Mouse (Mus musculus) CH12.LX (cell line): ENCODE measurements around the gene Bcl2l11. TPM values are rescaled to one million over a fixed set of nuclear protein-coding genes. Genes with fewer than 3 reads are reported as not detected.

ENCODE experiments used
- DNase-seq: peaks from one replicate; pipeline ENCODE4 v3.0.0-alpha.2; 2013; ENCODE audit errors: extremely low read depth
- H3K27ac ChIP-seq: 2 replicates; pipeline ENCODE4 v1.5.1; 2012; ENCODE audit warnings: low read depth, mild to moderate bottlenecking, control low read depth, moderate library complexity; ENCODE audit not compliant: insufficient read depth
- H3K27me3 ChIP-seq: replicated peaks from 2 replicates; pipeline ENCODE3; 2012; ENCODE audit warnings: inconsistent platforms
- H3K36me3 ChIP-seq, 2 experiments: replicated peaks in 1 of 2; 2 replicates each; pipeline versions ENCODE3 to v1.6.1; 2012; ENCODE audit warnings: inconsistent platforms in 1 of 2, low read length in 1 of 2, mild to moderate bottlenecking in 1 of 2, mixed read lengths in 1 of 2, moderate library complexity in 1 of 2; ENCODE audit not compliant: control insufficient read depth in 1 of 2, insufficient read depth in 1 of 2
- H3K4me1 ChIP-seq, 2 experiments: 2 replicates each; pipeline ENCODE4 v1.6.1; 2012; ENCODE audit warnings: inconsistent platforms in 1 of 2, moderate library complexity in 1 of 2; ENCODE audit not compliant: insufficient read depth in 2 of 2, control insufficient read depth in 1 of 2
- H3K4me2 ChIP-seq: 2 replicates; pipeline ENCODE4 v1.6.1; 2012; ENCODE audit warnings: low read depth, mild to moderate bottlenecking, control low read depth; ENCODE audit not compliant: poor library complexity, insufficient read depth, severe bottlenecking
- H3K4me3 ChIP-seq, 3 experiments: fragments of 150-350 bp in 1 of 3; sonication (generic) in 1 of 3; replicated peaks in 1 of 3; 2 replicates each; pipeline versions ENCODE3 to v1.5.1; 2011 to 2012; ENCODE audit warnings: low read depth in 2 of 3, low read length in 2 of 3, mild to moderate bottlenecking in 2 of 3, moderate library complexity in 2 of 3, control low read depth in 1 of 3, improper control_type of control experiment in 1 of 3, inconsistent platforms in 1 of 3, mixed read lengths in 1 of 3; ENCODE audit not compliant: poor library complexity in 1 of 3
- H3K79me2 ChIP-seq: replicated peaks from 2 replicates; pipeline ENCODE4 v1.6.1; 2012; ENCODE audit warnings: mild to moderate bottlenecking, moderate library complexity; ENCODE audit not compliant: control insufficient read depth, poor library complexity, insufficient read depth, severe bottlenecking; ENCODE audit errors: extremely low read depth
- H3K9ac ChIP-seq: 2 replicates; pipeline ENCODE4 v1.6.1; 2012; ENCODE audit warnings: low read depth, mild to moderate bottlenecking, control low read depth, moderate library complexity; ENCODE audit not compliant: insufficient read depth
- H3K9me3 ChIP-seq: replicated peaks from 2 replicates; pipeline ENCODE3; 2012; ENCODE audit warnings: low read length, inconsistent platforms, mixed read lengths
- BHLHE40 ChIP-seq: IDR thresholded peaks from 2 replicates; pipeline ENCODE4 v1.6.1; 2011; ENCODE audit warnings: mild to moderate bottlenecking, low read depth, low read length, improper control_type of control experiment
- CHD1 ChIP-seq: IDR thresholded peaks from 2 replicates; pipeline ENCODE4 v1.6.1; 2012; ENCODE audit warnings: low read depth, low read length, improper control_type of control experiment, inconsistent platforms
- CTCF ChIP-seq, 2 experiments: IDR thresholded peaks in 1 of 2; conservative IDR thresholded peaks in 1 of 2; 2 replicates each; pipeline ENCODE4 v1.5.1; 2011 to 2012; ENCODE audit warnings: low read depth in 2 of 2, low read length in 2 of 2, improper control_type of control experiment in 1 of 2, inconsistent platforms in 1 of 2, mild to moderate bottlenecking in 1 of 2, moderate library complexity in 1 of 2
- E2F4 ChIP-seq: IDR thresholded peaks from 2 replicates; pipeline ENCODE4 v1.6.1; 2011; ENCODE audit warnings: low read depth, low read length, improper control_type of control experiment; ENCODE audit not compliant: insufficient replicate concordance
- ELF1 ChIP-seq: IDR thresholded peaks from 2 replicates; pipeline ENCODE4 v1.6.1; 2014; ENCODE audit warnings: low read depth, mild to moderate bottlenecking, inconsistent platforms, low read length, improper control_type of control experiment
- EP300 ChIP-seq: IDR thresholded peaks from 2 replicates; pipeline ENCODE4 v1.6.1; 2011; ENCODE audit warnings: low read length, improper control_type of control experiment
- ETS1 ChIP-seq: conservative IDR thresholded peaks from 2 replicates; pipeline ENCODE4 v1.6.1; 2012; ENCODE audit warnings: low read depth, mild to moderate bottlenecking, inconsistent platforms, low read length, improper control_type of control experiment, moderate library complexity
- GABPA ChIP-seq: IDR thresholded peaks from 2 replicates; pipeline ENCODE4 v1.6.1; 2012; ENCODE audit warnings: low read depth, low read length, improper control_type of control experiment, inconsistent platforms; ENCODE audit not compliant: insufficient replicate concordance
- HCFC1 ChIP-seq: IDR thresholded peaks from 2 replicates; pipeline ENCODE4 v1.6.1; 2012; ENCODE audit warnings: low read depth, mild to moderate bottlenecking, inconsistent platforms, low read length, improper control_type of control experiment
- IRF4 ChIP-seq: IDR thresholded peaks from 2 replicates; pipeline ENCODE4 v1.6.1; 2014; ENCODE audit warnings: low read depth, mild to moderate bottlenecking, inconsistent platforms, low read length, improper control_type of control experiment
- JUN ChIP-seq: IDR thresholded peaks from 2 replicates; pipeline ENCODE4 v1.6.1; 2011; ENCODE audit warnings: low read depth, mild to moderate bottlenecking, low read length, improper control_type of control experiment, moderate library complexity; ENCODE audit not compliant: insufficient read depth
- JUND ChIP-seq: conservative IDR thresholded peaks from 2 replicates; pipeline ENCODE4 v1.6.1; 2011; ENCODE audit warnings: low read depth, low read length, improper control_type of control experiment
- MAFK ChIP-seq: IDR thresholded peaks from 2 replicates; pipeline ENCODE4 v1.6.1; 2011; ENCODE audit warnings: low read length, improper control_type of control experiment; ENCODE audit not compliant: insufficient replicate concordance
- MAX ChIP-seq: IDR thresholded peaks from 2 replicates; pipeline ENCODE4 v1.6.1; 2011; ENCODE audit warnings: low read length, improper control_type of control experiment
- MAZ ChIP-seq: IDR thresholded peaks from 2 replicates; pipeline ENCODE4 v1.6.1; 2012; ENCODE audit warnings: low read depth, mild to moderate bottlenecking, inconsistent platforms, low read length, improper control_type of control experiment, moderate library complexity
- MEF2A ChIP-seq: IDR thresholded peaks from 2 replicates; pipeline ENCODE4 v1.6.1; 2014; ENCODE audit warnings: low read depth, mild to moderate bottlenecking, inconsistent platforms, low read length, improper control_type of control experiment, borderline replicate concordance
- MXI1 ChIP-seq: IDR thresholded peaks from 2 replicates; pipeline ENCODE4 v1.6.1; 2011; ENCODE audit warnings: mild to moderate bottlenecking, low read depth, low read length, improper control_type of control experiment
- MYC ChIP-seq: IDR thresholded peaks from 2 replicates; pipeline ENCODE4 v1.6.1; 2011; ENCODE audit warnings: low read depth, mild to moderate bottlenecking, improper control_type of control experiment, low read length
- NELFE ChIP-seq: IDR thresholded peaks from 2 replicates; pipeline ENCODE4 v1.6.1; 2011; ENCODE audit warnings: low read depth, low read length, improper control_type of control experiment
- NRF1 ChIP-seq: IDR thresholded peaks from 2 replicates; pipeline ENCODE4 v1.6.1; 2014; ENCODE audit warnings: low read depth, mild to moderate bottlenecking, inconsistent platforms, low read length, improper control_type of control experiment, moderate library complexity
- PAX5 ChIP-seq: IDR thresholded peaks from 2 replicates; pipeline ENCODE4 v1.6.1; 2012; ENCODE audit warnings: low read length, inconsistent platforms, mixed read lengths
- POLR2A ChIP-seq: IDR thresholded peaks from 2 replicates; pipeline ENCODE4 v1.6.1; 2011; ENCODE audit warnings: low read depth, mild to moderate bottlenecking, improper control_type of control experiment, low read length
- POLR2AphosphoS2 ChIP-seq: IDR thresholded peaks from 2 replicates; pipeline ENCODE4 v1.6.1; 2011; ENCODE audit warnings: low read depth, low read length, improper control_type of control experiment
- RCOR1 ChIP-seq: conservative IDR thresholded peaks from 2 replicates; pipeline ENCODE4 v1.6.1; 2012; ENCODE audit warnings: low read depth, mild to moderate bottlenecking, inconsistent platforms, low read length, improper control_type of control experiment
- SMC3 ChIP-seq: IDR thresholded peaks from 2 replicates; pipeline ENCODE4 v1.6.1; 2011; ENCODE audit warnings: low read depth, low read length, improper control_type of control experiment
- TBP ChIP-seq: conservative IDR thresholded peaks from 2 replicates; pipeline ENCODE4 v1.6.1; 2011; ENCODE audit warnings: low read depth, low read length, improper control_type of control experiment
- TCF12 ChIP-seq: IDR thresholded peaks from 2 replicates; pipeline ENCODE4 v1.6.1; 2014; ENCODE audit warnings: low read depth, mild to moderate bottlenecking, inconsistent platforms, low read length, improper control_type of control experiment
- ZC3H11A ChIP-seq: IDR thresholded peaks from 2 replicates; pipeline ENCODE4 v1.6.1; 2012; ENCODE audit warnings: low read depth, mild to moderate bottlenecking, inconsistent platforms, low read length, improper control_type of control experiment
- ZKSCAN1 ChIP-seq: IDR thresholded peaks from 2 replicates; pipeline ENCODE4 v1.6.1; 2012; ENCODE audit warnings: low read depth, inconsistent platforms, low read length, improper control_type of control experiment, borderline replicate concordance
- ZNF384 ChIP-seq: IDR thresholded peaks from 2 replicates; pipeline ENCODE4 v1.6.1; 2012; ENCODE audit warnings: low read depth, low read length, improper control_type of control experiment, inconsistent platforms
- dilution Hi-C: fragments of 300-500 bp; cut with MboI; formaldehyde crosslinking; loops from 2 replicates; pipeline ENCODE4 v1.14.3; 2020; ENCODE audit warnings: low sequenced_read_pairs; ENCODE audit not compliant: extremely low pct_unique_long_range_greater_than_20kb, extremely low pct_ligation_motif_present
- in situ Hi-C: fragments of 300-500 bp; cut with MboI; formaldehyde crosslinking; loops from 3 replicates; pipeline ENCODE4 v1.14.3; 2019; ENCODE audit warnings: low sequenced_read_pairs, low pct_ligation_motif_present, low pct_unique_long_range_greater_than_20kb, mixed read lengths
- polyA plus RNA-seq: library from polyadenylated mRNA; unstranded; fragments of >175 nt; gene quantifications from 2 replicates; pipeline ENCODE4 v1.2.1, GENCODE M21; 2012; ENCODE audit warnings: low read depth; ENCODE audit not compliant: insufficient read length
- total RNA-seq, 2 experiments: library from RNA; depleted of rRNA; stranded (reverse); fragments of 300-350 nt in 1 of 2; fragments of >200 nt in 1 of 2; gene quantifications; 2 replicates each; pipeline ENCODE4 v1.2.3; 2012 to 2014

The Bcl2l11 gene
- total and polyA plus RNA-seq, 3 experiments = 7.8 to 24.6 (median 11.6) TPM

DNA sequence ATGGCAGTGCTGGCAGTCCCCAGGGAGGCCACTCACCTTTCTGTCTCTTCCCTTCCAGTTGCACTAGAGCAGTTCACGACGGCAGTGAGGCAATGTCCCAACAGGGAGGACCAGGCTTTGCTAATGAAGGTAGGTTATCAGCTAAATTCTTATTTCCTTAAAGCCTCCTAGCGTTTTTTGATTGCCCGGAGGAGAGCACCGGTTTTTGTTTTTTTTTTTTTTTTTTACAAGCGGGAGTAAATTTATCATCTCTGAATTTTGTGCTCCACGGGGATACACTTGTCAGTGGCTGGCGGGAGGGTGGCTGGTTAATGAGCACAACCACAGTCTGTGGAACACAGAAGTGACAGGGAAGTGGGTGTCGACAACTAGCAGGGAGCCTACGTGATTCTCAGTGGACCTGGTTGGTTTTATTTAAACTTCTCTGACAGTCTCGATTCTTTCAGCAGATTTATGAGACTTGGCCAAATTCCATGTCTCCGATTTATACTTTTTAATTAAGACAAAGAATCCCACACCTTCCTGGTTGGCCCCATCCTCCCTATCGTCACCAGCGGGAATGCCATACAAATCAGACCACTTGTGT, 39.4 kb upstream of the Bcl2l11 start:
- TF ChIP-seq ZC3H11A = no peak
- 0 out of 2 replicates have a peak, but pooled peaks have one; percentile 26 for TF ChIP-seq MYC
- no peak for TF ChIP-seq NRF1
- 0 out of 2 replicates have a peak, but pooled peaks have one; percentile 34 for TF ChIP-seq MAX
- no peak for DNase-seq
- Histone ChIP-seq H3K9me3 (peaks cover 14% of the 10 kb centered on the region), H3K36me3 (no peaks in the 10 kb centered on the region), H3K9ac (no peak overlapping the region), H3K4me2 (no peak overlapping the region), H3K27me3 (no peaks in the 10 kb centered on the region), H3K4me1 (peaks cover 27 to 67% of the 10 kb centered on the region in 2 experiments), H3K79me2 (no peaks in the 10 kb centered on the region), H3K27ac (no peak overlapping the region), H3K4me3 (no peak overlapping the region)
- in situ Hi-C loops = loop anchor here (25.0 kb wide), 1 partner anchor 199 kb away; no protein-coding TSS in a partner anchor
- dilution Hi-C loops = no loop called here

DNA sequence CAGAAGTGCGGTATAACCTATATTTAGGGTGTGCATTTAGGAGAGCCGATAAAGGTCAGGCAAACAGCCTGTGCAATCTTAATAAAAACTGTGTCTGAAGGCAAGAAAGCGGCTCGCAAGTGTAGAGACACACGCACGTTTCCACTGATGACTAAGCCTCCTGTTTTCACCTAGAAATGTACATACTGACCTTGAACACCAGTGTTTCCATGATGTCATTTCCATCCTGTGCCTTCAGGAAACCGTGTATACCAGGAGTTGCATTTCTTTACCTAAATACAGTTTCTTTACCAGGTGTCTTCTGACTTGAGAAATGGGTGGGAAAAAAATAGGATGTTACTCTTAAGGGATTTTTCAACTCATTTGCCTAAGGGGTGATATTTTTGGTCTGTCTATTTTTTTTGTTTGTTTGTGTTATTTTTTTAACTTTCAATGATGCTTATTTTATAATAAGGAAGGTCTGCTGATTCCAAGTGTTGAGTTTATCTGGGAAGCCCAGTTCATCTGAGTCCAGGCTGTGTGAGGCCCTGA, 38.8 kb upstream of the Bcl2l11 start:
- Histone ChIP-seq H3K36me3 (no peaks in the 10 kb centered on the region), H3K4me1 (peaks cover 30 to 74% of the 10 kb centered on the region in 2 experiments), H3K9me3 (peaks cover 12% of the 10 kb centered on the region), H3K4me2 (0 out of 2 replicates have a peak overlapping the region, but pooled peaks have one; percentile 24), H3K4me3 (no peak overlapping the region), H3K27ac (peak overlapping the region; percentile 63), H3K27me3 (no peaks in the 10 kb centered on the region), H3K79me2 (no peaks in the 10 kb centered on the region), H3K9ac (no peak overlapping the region)
- dilution Hi-C loops = no loop called here
- in situ Hi-C loops = loop anchor here (25.0 kb wide), 1 partner anchor 200 kb away; no protein-coding TSS in a partner anchor
- DNase-seq = peak; percentile 70
- peak; percentile 93 for TF ChIP-seq TCF12
- peak; percentile 97 for TF ChIP-seq BHLHE40
- peak; percentile 72 for TF ChIP-seq ZNF384
- TF ChIP-seq HCFC1 = no peak
- no peak; the same call in 1 of the 2 replicates for TF ChIP-seq RCOR1
- TF ChIP-seq JUN = peak; percentile 88
- 0 out of 2 replicates have a peak, but pooled peaks have one; percentile 31 for TF ChIP-seq TBP
- TF ChIP-seq PAX5 = no peak
- peak; percentile 4; the same call in 1 of the 2 replicates for TF ChIP-seq SMC3
- no peak for TF ChIP-seq POLR2AphosphoS2
- TF ChIP-seq MYC = peak; percentile 89
- TF ChIP-seq MXI1 = 0 out of 2 replicates have a peak, but pooled peaks have one; percentile 42
- no peak for TF ChIP-seq CTCF (conservative IDR thresholded peaks at IDR 0.05 in 1 of 2, IDR thresholded peaks at IDR 0.05 in 1 of 2; ENCODE audit: low read depth in 2 of 2, low read length in 2 of 2)
- peak; percentile 70 for TF ChIP-seq IRF4
- no peak for TF ChIP-seq GABPA
- no peak for TF ChIP-seq ELF1
- TF ChIP-seq ZKSCAN1 = no peak
- no peak for TF ChIP-seq MAZ
- TF ChIP-seq E2F4 = no peak
- no peak for TF ChIP-seq CHD1
- TF ChIP-seq MEF2A = peak; percentile 81
- TF ChIP-seq ZC3H11A = no peak
- peak; percentile 92 for TF ChIP-seq ETS1
- 0 out of 2 replicates have a peak, but pooled peaks have one; percentile 52 for TF ChIP-seq MAFK
- 0 out of 2 replicates have a peak, but pooled peaks have one; percentile 20 for TF ChIP-seq MAX
- TF ChIP-seq JUND = peak; percentile 88
- no peak for TF ChIP-seq NELFE
- TF ChIP-seq POLR2A = no peak
- peak; percentile 91 for TF ChIP-seq EP300
